Mouse (Mus musculus) intestine, embryonic 15.5 days (tissue): ENCODE measurements at regions not wholly inside any gene's neighbourhood (a gene's known extent, or its start where the extent isn't known, plus 50 kb on each side); places are given as distances from the start of the nearest gene placed in this dataset.

Source experiments
- ATAC-seq: fragments of 200-750 bp; cut with Nextera tagmentation; 2 replicates; pipeline ENCODE4 v1.8.0; 2017; ENCODE audit warnings: moderate TSS enrichment, moderate library complexity
- H3K27ac ChIP-seq: fragments of 300-500 bp; sonication (generic); 2 replicates; pipeline ENCODE4 v1.5.1; 2015; ENCODE audit warnings: mild to moderate bottlenecking, inconsistent platforms
- H3K27me3 ChIP-seq: fragments of 300-500 bp; sonication (generic); replicated peaks from 2 replicates; pipeline ENCODE4 v1.6.1; 2015; ENCODE audit warnings: inconsistent platforms
- H3K36me3 ChIP-seq: fragments of 300-500 bp; sonication (generic); 2 replicates; pipeline ENCODE4 v1.6.1; 2015; ENCODE audit warnings: inconsistent platforms
- H3K4me1 ChIP-seq: fragments of 300-500 bp; sonication (generic); replicated peaks from 2 replicates; pipeline ENCODE4 v1.6.1; 2015; ENCODE audit warnings: inconsistent platforms
- H3K4me2 ChIP-seq: fragments of 300-500 bp; sonication (generic); replicated peaks from 2 replicates; pipeline ENCODE4 v1.6.1; 2015; ENCODE audit warnings: mild to moderate bottlenecking, inconsistent platforms
- H3K4me3 ChIP-seq: fragments of 300-500 bp; sonication (generic); replicated peaks from 2 replicates; pipeline ENCODE4 v1.5.1; 2015; ENCODE audit warnings: inconsistent platforms
- H3K9ac ChIP-seq: fragments of 300-500 bp; sonication (generic); 2 replicates; pipeline ENCODE4 v1.6.1; 2015; ENCODE audit warnings: inconsistent platforms
- H3K9me3 ChIP-seq: fragments of 300-500 bp; sonication (generic); 2 replicates; pipeline ENCODE4 v1.6.1; 2016; ENCODE audit warnings: inconsistent platforms
- WGBS: fragments of 180-500 bp; shearing (Covaris S2); methylation state at CpG from one replicate; pipeline ENCODE4 v1.1.7; 2015; 5-methylcytosine and 5-hydroxymethylcytosine counted together

DNA sequence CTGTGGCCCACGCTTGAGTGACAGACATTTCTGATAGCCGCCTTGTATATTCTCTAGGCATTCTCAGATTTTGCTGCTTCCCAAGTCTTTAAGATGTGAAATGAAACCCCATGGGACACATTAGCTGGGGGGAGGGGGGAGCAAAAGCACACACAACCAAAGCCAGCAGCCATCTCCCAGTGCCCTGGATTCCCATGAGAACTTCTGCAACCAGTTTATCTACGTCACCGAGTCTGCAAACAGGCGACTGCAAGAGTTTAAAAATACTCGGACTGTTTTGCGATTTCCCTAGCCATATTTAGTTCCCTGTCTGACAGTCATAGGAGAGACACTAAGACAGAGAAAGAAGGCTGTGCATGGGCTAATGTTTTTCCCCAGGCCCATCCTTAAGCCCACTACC lies 52.3 kb upstream of the Hddc2 start:
- Histone ChIP-seq H3K27ac (no peak overlapping the region), H3K9ac (no peak overlapping the region), H3K4me2 (no peak overlapping the region), H3K4me1 (no peaks in the 10 kb centered on the region), H3K27me3 (no peaks in the 10 kb centered on the region), H3K4me3 (no peak overlapping the region), H3K36me3 (no peaks in the 10 kb centered on the region), H3K9me3 (no peaks in the 10 kb centered on the region)
- WGBS = 59% methylated on average over 7 of the region's 7 CpGs
- no peak for ATAC-seq
